Mouse (Mus musculus): ENCODE measurements around the gene Nt5dc1. TPM values are rescaled to one million over a fixed set of nuclear protein-coding genes. Genes with fewer than 3 reads are reported as not detected.

Nt5dc1 gene
- polyA plus RNA-seq, 1 experiment from 2014 or later: 5.0 TPM

DNA sequence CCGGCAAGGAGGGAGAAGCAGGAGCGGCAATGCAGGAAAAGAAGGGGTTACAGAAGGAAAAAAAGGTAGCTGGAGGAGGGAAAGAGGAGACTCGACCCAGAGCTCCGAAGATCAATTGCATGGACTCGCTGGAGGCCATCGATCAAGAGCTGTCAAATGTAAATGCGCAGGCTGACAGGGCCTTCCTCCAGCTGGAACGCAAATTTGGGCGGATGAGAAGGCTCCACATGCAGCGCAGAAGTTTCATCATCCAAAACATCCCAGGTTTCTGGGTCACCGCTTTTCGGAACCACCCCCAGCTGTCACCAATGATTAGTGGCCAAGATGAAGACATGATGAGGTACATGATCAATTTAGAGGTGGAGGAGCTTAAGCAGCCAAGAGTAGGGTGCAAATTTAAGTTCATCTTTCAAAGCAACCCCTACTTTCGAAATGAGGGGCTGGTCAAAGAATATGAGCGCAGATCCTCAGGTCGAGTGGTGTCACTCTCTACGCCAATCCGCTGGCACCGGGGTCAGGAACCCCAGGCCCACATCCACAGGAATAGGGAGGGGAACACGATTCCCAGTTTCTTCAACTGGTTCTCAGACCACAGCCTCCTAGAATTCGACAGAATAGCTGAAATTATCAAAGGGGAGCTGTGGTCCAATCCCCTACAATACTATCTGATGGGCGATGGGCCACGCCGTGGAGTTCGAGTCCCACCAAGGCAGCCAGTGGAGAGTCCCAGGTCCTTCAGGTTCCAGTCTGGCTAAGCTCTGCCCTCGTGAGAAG lies 120.2 kb downstream of the Nt5dc1 start:
- WGBS: 45% methylated on average over 25 of the region's 25 CpGs
- H3K27me3 ChIP-seq (ENCODE audit: control insufficient read depth, insufficient read depth, low read length): no peaks in the 10 kb centered on the region
- peak overlapping the region; percentile 90; the same call in 1 of the 2 replicates for H3K27ac ChIP-seq (ENCODE audit: low read depth, low read length)
- no peaks in the 10 kb centered on the region for H3K9me3 ChIP-seq (ENCODE audit: control insufficient read depth, low read length)
- peak overlapping the region; percentile 72 for H3K4me3 ChIP-seq (ENCODE audit: low read depth, low read length)
- peak overlapping the region; percentile 57 for H3K4me2 ChIP-seq
- no peak for DNase-seq (ENCODE audit: low spot score, missing footprints)
- ATAC-seq (ENCODE audit: low FRiP score): no peak; the same call in 1 of the 2 replicates
- no peaks in the 10 kb centered on the region for H3K36me3 ChIP-seq (ENCODE audit: control insufficient read depth, insufficient read depth, low read length)
- peak overlapping the region; percentile 85 for H3K9ac ChIP-seq (ENCODE audit: low read length)
- H3K4me1 ChIP-seq (ENCODE audit: control insufficient read depth, insufficient read depth, low read length): peaks cover 21% of the 10 kb centered on the region

DNA sequence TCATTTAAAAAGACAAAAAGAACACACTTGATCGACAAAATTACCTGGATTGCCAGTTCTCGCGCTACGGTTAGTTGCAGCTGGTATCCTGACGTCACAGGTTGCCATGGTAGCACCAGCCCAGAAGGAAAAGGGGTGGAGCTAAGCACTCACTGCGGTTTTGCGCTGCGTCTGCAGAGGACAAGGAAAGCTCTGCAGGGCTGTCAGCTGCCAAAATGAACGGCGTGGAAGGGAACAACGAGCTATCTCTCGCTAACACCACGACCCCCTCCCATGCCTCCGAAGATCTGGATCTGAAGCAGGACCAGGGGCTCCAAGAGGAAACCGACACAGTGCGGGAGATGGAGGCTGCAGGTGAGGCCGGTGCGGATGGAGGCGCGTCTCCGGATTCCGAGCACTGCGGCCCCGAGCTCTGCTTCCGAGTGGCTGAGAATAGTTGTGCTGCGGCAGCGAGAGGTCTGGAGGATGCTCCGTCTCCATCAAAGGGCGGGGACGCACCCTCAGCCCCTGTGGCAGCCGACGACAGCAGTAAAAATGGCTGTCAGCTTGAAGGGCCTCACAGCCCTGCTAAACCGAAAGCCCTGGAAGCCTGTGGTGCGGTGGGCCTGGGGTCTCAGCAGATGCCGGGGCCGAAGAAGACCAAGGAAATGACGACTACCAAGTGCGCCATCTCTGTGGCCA lies 120.9 kb downstream of the Nt5dc1 start, which contains the start of gene Tspyl4:
TSS of gene Tspyl4 (plus strand) at position 144 of the 681 bp plus-strand sequence.
- ATAC-seq (ENCODE audit: low FRiP score) (peak; percentile 98), DNase-seq (ENCODE audit: low spot score, missing footprints) (peak; percentile 98)
- Histone ChIP-seq H3K9ac (ENCODE audit: low read length) (peak within 1 kb of the TSS; percentile 85), H3K4me3 (ENCODE audit: low read depth, low read length) (peak within 1 kb of the TSS; percentile 72), H3K4me1 (ENCODE audit: control insufficient read depth, insufficient read depth, low read length) (peaks cover 21% of the 10 kb centered on the region), H3K36me3 (ENCODE audit: control insufficient read depth, insufficient read depth, low read length) (no peaks in the 10 kb centered on the region), H3K27me3 (ENCODE audit: control insufficient read depth, insufficient read depth, low read length) (no peaks in the 10 kb centered on the region), H3K27ac (ENCODE audit: low read depth, low read length) (peak within 1 kb of the TSS; percentile 90), H3K4me2 (peak within 1 kb of the TSS; percentile 57), H3K9me3 (ENCODE audit: control insufficient read depth, low read length) (no peaks in the 10 kb centered on the region)
- under 1% methylated on average over 38 of the region's 38 CpGs for WGBS

- peak; percentile 26; the same call in 1 of the 2 replicates for ATAC-seq (ENCODE audit: low FRiP score)
- WGBS: 4% methylated on average over 13 of the region's 13 CpGs
- Histone ChIP-seq H3K36me3 (ENCODE audit: control insufficient read depth, insufficient read depth, low read length) (no peaks in the 10 kb centered on the region), H3K9me3 (ENCODE audit: control insufficient read depth, low read length) (no peaks in the 10 kb centered on the region), H3K27me3 (ENCODE audit: control insufficient read depth, insufficient read depth, low read length) (no peaks in the 10 kb centered on the region), H3K4me2 (peak overlapping the region; percentile 57), H3K27ac (ENCODE audit: low read depth, low read length) (peak overlapping the region; percentile 90; the same call in 1 of the 2 replicates), H3K9ac (ENCODE audit: low read length) (peak overlapping the region; percentile 85; the same call in 1 of the 2 replicates), H3K4me1 (ENCODE audit: control insufficient read depth, insufficient read depth, low read length) (peaks cover 21% of the 10 kb centered on the region), H3K4me3 (ENCODE audit: low read depth, low read length) (peak overlapping the region; percentile 72)
- DNase-seq (ENCODE audit: low spot score, missing footprints): peak; percentile 87
Measured at GRCm38 (mm10) chr10:34296911-34297298, 121.4 kb downstream of the Nt5dc1 start.

GRCm38 (mm10) chr10:34282420-34283238 lies 135.7 kb downstream of the Nt5dc1 start:
- ATAC-seq (ENCODE audit: low FRiP score) (no peak; the same call in none of the 2 replicates), DNase-seq (ENCODE audit: low spot score, missing footprints) (peak; percentile 84)
- Histone ChIP-seq H3K4me2 (peak overlapping the region; percentile 62), H3K9me3 (ENCODE audit: control insufficient read depth, low read length) (no peaks in the 10 kb centered on the region), H3K36me3 (ENCODE audit: control insufficient read depth, insufficient read depth, low read length) (no peaks in the 10 kb centered on the region), H3K9ac (ENCODE audit: low read length) (peak overlapping the region; percentile 86), H3K4me1 (ENCODE audit: control insufficient read depth, insufficient read depth, low read length) (peaks cover 11% of the 10 kb centered on the region), H3K27ac (ENCODE audit: low read depth, low read length) (no peak overlapping the region), H3K4me3 (ENCODE audit: low read depth, low read length) (peak overlapping the region; percentile 79), H3K27me3 (ENCODE audit: control insufficient read depth, insufficient read depth, low read length) (no peaks in the 10 kb centered on the region)
- 5% methylated on average over 47 of the region's 47 CpGs for WGBS

- Histone ChIP-seq H3K4me2 (peak within 1 kb of the TSS; percentile 62), H3K4me3 (ENCODE audit: low read depth, low read length) (peak within 1 kb of the TSS; percentile 79), H3K9me3 (ENCODE audit: control insufficient read depth, low read length) (no peaks in the 10 kb centered on the region), H3K9ac (ENCODE audit: low read length) (peak within 1 kb of the TSS; percentile 86), H3K27me3 (ENCODE audit: control insufficient read depth, insufficient read depth, low read length) (no peaks in the 10 kb centered on the region), H3K36me3 (ENCODE audit: control insufficient read depth, insufficient read depth, low read length) (no peaks in the 10 kb centered on the region), H3K4me1 (ENCODE audit: control insufficient read depth, insufficient read depth, low read length) (peaks cover 11% of the 10 kb centered on the region), H3K27ac (ENCODE audit: low read depth, low read length) (peak within 1 kb of the TSS; percentile 58; the same call in 1 of the 2 replicates)
- DNase-seq (ENCODE audit: low spot score, missing footprints) (peak; percentile 99), ATAC-seq (ENCODE audit: low FRiP score) (peak; percentile 98)
- under 1% methylated on average over 37 of the region's 38 CpGs for WGBS
Measured at GRCm38 (mm10) chr10:34281962-34282388, 136.4 kb downstream of the Nt5dc1 start, which contains the start of gene Tspyl1. Tspyl1 (plus strand) TSS chr10:34282190.

DNA sequence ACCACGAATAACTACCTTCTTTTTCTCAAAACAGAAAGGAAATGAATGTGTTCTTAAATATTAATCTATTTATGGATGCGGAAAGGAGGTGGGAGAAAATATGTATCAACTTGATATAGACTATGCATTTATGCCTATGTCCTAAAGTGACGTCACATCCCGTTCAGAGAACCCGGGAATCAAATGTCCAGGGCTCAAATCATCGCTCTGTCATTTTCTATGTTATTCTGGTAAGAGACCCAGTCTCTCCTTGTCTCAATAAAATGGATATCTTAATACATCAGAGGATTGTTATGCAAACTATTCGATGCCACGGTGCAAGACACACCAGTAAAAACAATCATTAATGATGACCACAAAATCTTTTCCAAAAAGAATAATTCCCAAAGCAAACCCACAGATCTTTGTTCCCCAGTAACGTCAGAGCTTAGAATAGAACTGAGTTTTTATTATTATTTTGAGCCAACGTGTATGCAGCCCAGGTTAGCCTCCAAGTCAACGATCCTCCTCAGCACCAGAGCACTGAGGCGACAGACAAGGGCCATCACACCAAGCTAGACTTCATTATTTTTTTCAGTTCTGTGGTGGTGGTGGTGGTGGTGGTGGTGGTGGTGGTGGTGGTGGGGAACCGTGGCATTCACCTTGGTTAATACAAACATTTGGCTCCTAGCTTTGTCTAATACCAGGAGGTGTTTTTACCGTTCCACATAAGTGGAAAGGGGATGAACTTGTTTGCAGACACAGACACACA lies 137.0 kb downstream of the Nt5dc1 start:
- Histone ChIP-seq H3K9ac (ENCODE audit: low read length) (peak overlapping the region; percentile 86), H3K36me3 (ENCODE audit: control insufficient read depth, insufficient read depth, low read length) (no peaks in the 10 kb centered on the region), H3K4me2 (peak overlapping the region; percentile 62), H3K4me1 (ENCODE audit: control insufficient read depth, insufficient read depth, low read length) (peaks cover 11% of the 10 kb centered on the region), H3K27ac (ENCODE audit: low read depth, low read length) (peak overlapping the region; percentile 58; the same call in 1 of the 2 replicates), H3K4me3 (ENCODE audit: low read depth, low read length) (peak overlapping the region; percentile 79), H3K27me3 (ENCODE audit: control insufficient read depth, insufficient read depth, low read length) (no peaks in the 10 kb centered on the region), H3K9me3 (ENCODE audit: control insufficient read depth, low read length) (no peaks in the 10 kb centered on the region)
- 21% methylated on average over 14 of the region's 14 CpGs for WGBS
- ATAC-seq (ENCODE audit: low FRiP score) (peak; percentile 0; the same call in 1 of the 2 replicates), DNase-seq (ENCODE audit: low spot score, missing footprints) (peak; percentile 89)

GRCm38 (mm10) chr10:34280591-34281175 lies 137.7 kb downstream of the Nt5dc1 start:
- DNase-seq (ENCODE audit: low spot score, missing footprints) (peak; percentile 96), ATAC-seq (ENCODE audit: low FRiP score) (0 out of 2 replicates have a peak, but pooled peaks have one; percentile 1)
- H3K4me2 ChIP-seq: peak overlapping the region; percentile 33; the same call in 1 of the 2 replicates
- no peak overlapping the region for H3K27ac ChIP-seq (ENCODE audit: low read depth, low read length)
- H3K4me3 ChIP-seq (ENCODE audit: low read depth, low read length): 0 out of 2 replicates have a peak overlapping the region, but pooled peaks have one; percentile 5
- H3K9me3 ChIP-seq (ENCODE audit: control insufficient read depth, low read length): no peaks in the 10 kb centered on the region
- no peaks in the 10 kb centered on the region for H3K36me3 ChIP-seq (ENCODE audit: control insufficient read depth, insufficient read depth, low read length)
- 30% methylated on average over 13 of the region's 13 CpGs for WGBS
- H3K27me3 ChIP-seq (ENCODE audit: control insufficient read depth, insufficient read depth, low read length): no peaks in the 10 kb centered on the region
- no peak overlapping the region for H3K9ac ChIP-seq (ENCODE audit: low read length)
- H3K4me1 ChIP-seq (ENCODE audit: control insufficient read depth, insufficient read depth, low read length): peaks cover 11% of the 10 kb centered on the region

Data from midbrain, embryonic 11.5 days (tissue).